Mouse (Mus musculus) large intestine, adult 2 months (tissue): ENCODE measurements around the gene Zfp423. TPM values are rescaled to one million over a fixed set of nuclear protein-coding genes. Genes with fewer than 3 reads are reported as not detected.

ENCODE experiments used
- DNase-seq: peaks from one replicate; pipeline ENCODE4 v3.0.0-alpha.2; 2012; ENCODE audit warnings: low read depth, low spot score
- WGBS: fragments of 180-500 bp; shearing (Covaris S2); methylation state at CpG from one replicate; pipeline ENCODE4 v1.1.7; 2018; 5-methylcytosine and 5-hydroxymethylcytosine counted together
- polyA plus RNA-seq: library from polyadenylated mRNA; depleted of rRNA; stranded (reverse); fragments of >200 nt; gene quantifications from 2 replicates; pipeline ENCODE4 v1.2.3, GENCODE M21; 2012

Zfp423 gene
- polyA plus RNA-seq, 1 experiment: 2.1 TPM

GRCm38 (mm10) chr8:87716726-87717248 lies 242.6 kb downstream of the Zfp423 start:
- WGBS: 39% methylated on average over 9 of the region's 9 CpGs
- DNase-seq: no peak

- peak; percentile 22 for DNase-seq
Observed at GRCm38 (mm10) chr8:87715731-87716682, 243.4 kb downstream of the Zfp423 start.

GRCm38 (mm10) chr8:87713946-87714345 lies 245.4 kb downstream of the Zfp423 start:
- WGBS: 63% methylated on average over 3 of the region's 3 CpGs

More at GRCm38 (mm10) chr8:87715731-87716682, 243.4 kb downstream of the Zfp423 start:
- 18% methylated on average over 24 of the region's 24 CpGs for WGBS

DNA sequence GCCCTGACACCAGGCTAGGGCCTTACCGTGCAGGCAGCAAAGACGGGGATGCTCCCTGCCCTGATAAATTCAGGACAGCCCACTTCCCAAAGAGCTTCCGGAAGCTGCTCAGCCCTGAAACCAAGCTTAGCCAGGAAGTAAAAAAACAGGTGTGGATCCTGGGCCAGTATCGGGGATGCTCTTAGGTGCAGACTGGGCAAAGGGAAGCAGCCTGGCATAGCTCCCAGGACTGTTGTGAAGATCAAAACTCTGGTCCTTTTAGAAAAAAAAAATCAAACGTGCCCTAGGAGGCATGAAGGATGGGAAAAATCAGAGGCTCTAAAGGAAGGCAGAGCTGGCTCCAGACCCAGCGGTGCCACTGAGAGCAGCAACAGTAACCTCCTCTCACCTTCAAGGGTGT lies 247.4 kb downstream of the Zfp423 start:
- 77% methylated on average over 6 of the region's 6 CpGs for WGBS
- DNase-seq: no peak

More at GRCm38 (mm10) chr8:87713946-87714345, 245.4 kb downstream of the Zfp423 start:
- DNase-seq: no peak

GRCm38 (mm10) chr8:87708127-87708637 lies 251.2 kb downstream of the Zfp423 start:
- 17% methylated on average over 11 of the region's 11 CpGs for WGBS

DNA sequence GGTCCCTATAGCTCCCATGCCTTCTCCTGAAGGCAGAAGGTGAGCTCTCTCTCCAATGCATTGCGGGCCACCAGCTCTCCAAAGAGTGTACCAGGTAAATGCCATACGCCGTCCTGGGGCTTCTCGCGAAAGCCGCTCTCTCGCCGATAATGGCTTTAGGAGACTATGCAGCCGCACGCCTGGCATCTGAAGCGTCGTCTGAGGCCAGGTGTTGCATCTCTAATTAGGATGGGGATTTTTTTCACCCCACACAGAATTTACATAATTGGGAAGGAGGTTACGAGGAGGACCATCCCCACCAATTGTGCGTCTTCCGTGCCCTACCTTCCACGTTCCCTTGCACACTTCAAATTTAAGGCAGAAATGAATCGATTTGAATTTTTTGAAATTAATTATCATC lies 252.2 kb downstream of the Zfp423 start:
- 80% methylated on average over 17 of the region's 17 CpGs for WGBS
- DNase-seq: no peak

More at GRCm38 (mm10) chr8:87708127-87708637, 251.2 kb downstream of the Zfp423 start:
- no peak for DNase-seq

GRCm38 (mm10) chr8:87704756-87705155 lies 254.6 kb downstream of the Zfp423 start:
- WGBS: 93% methylated on average over 3 of the region's 3 CpGs
- no peak for DNase-seq

- DNase-seq: no peak
- WGBS: 39% methylated on average over 10 of the region's 10 CpGs
Observed at GRCm38 (mm10) chr8:87702790-87703311, 256.5 kb downstream of the Zfp423 start.

- no peak for DNase-seq
- 56% methylated on average over 8 of the region's 8 CpGs for WGBS
Observed at GRCm38 (mm10) chr8:87702051-87702521, 257.3 kb downstream of the Zfp423 start.

- no peak for DNase-seq
- 60% methylated on average over 4 of the region's 4 CpGs for WGBS
Observed at GRCm38 (mm10) chr8:87701583-87701982, 257.8 kb downstream of the Zfp423 start.

DNA sequence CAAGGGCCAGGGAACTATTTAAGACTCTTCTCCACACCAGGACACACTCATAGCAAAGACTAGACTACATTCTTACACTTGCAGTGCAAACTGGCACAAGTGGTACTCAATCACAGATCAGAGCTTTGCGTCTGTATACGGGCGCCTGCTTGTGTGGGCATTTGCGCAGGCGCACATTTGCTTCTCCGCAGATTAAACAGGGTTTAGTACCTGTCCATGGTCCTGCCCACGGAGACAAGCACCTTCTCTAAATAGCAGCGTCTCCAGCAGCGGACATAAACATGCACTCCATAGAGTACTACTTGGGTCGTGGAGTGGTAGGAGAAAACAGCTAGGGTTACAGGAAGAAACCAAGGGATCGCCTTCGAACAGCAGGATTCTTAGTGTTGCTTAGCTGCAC lies 259.1 kb downstream of the Zfp423 start:
- DNase-seq: no peak
- WGBS: 34% methylated on average over 12 of the region's 12 CpGs

- 71% methylated on average over 9 of the region's 9 CpGs for WGBS
- no peak for DNase-seq
Observed at GRCm38 (mm10) chr8:87697127-87697526, 262.3 kb downstream of the Zfp423 start.

DNA sequence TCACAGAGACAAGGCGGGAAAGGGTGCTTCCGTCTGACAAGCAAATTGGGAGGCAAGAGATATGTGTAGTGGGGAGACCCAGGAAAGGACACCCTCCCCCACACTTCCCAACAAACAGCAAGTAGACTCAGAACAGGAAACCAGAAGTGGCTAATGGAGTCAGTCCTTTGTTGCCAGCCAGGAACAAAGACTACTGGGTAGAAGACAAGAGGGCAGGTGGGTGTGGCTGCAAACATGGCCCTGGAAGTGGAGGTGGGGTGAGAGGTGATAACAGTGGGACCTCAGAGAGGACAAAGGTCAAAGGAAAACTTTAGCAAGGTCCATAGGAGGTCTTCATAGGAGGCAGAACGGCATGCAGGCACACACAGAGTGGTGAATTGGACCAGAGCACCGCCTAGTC lies 265.7 kb downstream of the Zfp423 start:
- DNase-seq: no peak
- WGBS: 73% methylated on average over 4 of the region's 4 CpGs

DNA sequence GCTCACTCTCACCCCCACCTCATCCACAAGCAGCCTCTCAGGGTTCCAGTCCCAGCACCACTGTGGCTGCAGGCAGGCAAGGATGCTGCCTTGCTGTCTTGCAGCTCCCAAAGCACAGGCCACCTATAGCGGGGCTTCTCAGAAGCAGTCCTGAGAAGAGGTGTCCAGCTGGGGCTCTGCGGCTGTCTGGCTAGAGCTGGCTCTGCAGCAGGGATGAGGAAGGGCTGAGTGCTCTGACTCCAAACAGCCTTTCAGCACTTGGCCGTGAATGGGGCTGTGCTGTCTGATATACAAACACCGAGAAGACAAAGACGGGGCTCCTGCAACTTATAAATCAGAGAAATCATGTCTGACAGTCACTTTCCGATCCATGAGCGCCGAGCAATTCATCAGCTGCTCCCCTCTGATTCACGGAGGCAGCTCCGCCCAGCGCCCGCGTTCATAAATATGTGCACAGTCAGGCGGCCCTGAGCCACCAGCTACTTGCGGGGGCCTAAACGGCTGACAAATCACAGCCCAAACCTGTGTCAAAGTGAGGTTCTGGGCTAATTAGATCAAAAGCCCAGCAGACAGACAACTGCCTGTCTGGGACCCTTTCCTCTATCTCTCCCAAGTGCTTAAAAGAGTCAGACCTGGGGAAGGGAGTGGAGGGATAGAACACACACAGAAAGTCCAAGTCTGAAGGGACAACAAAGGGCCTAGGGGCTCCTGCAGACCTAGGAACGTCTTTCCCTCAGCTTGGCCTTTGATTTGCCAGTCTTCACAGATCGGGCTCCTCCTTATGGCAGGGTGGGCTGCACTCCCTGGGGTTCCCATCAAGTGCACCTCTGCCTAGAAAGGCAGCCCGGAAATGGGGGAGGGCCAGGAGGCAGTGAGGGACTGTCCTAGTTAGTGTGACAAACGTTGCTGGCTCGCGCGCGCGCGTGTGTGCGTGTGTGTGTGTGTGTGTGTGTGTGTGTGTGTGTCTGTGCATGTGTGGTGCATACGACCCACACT lies 269.0 kb downstream of the Zfp423 start:
- DNase-seq: no peak
- 24% methylated on average over 28 of the region's 28 CpGs for WGBS

DNA sequence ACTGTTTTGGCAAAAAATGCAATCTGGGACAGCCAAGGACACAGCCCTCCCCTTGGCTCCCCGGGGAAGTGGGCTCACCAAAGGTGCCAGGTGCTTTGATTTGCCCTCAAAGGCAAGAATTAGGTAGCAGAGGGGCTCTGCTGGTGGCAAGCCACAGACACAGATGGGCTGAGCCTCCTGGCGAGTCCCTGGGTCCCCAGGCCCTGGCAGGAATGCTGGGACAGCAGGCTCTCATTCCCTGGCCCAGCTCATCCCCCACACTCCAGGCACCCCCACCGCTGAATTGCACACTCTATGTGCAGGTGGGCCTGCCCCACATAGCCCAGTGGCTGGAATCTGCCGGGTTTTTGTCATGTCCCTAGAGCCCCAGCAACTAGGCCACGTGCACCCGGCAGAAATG lies 270.2 kb downstream of the Zfp423 start:
- WGBS: 71% methylated on average over 6 of the region's 6 CpGs
- DNase-seq: no peak

- DNase-seq: no peak
- WGBS: 66% methylated on average over 4 of the region's 4 CpGs
Observed at GRCm38 (mm10) chr8:87688348-87688747, 271.0 kb downstream of the Zfp423 start.

GRCm38 (mm10) chr8:87686986-87687698 lies 272.3 kb downstream of the Zfp423 start:
- DNase-seq: no peak
- WGBS: 71% methylated on average over 10 of the region's 10 CpGs

GRCm38 (mm10) chr8:87686026-87686425 lies 273.4 kb downstream of the Zfp423 start:
- DNase-seq: no peak
- 77% methylated on average over 3 of the region's 3 CpGs for WGBS

GRCm38 (mm10) chr8:87685392-87685791 lies 274.0 kb downstream of the Zfp423 start:
- 68% methylated on average over 8 of the region's 8 CpGs for WGBS

More at GRCm38 (mm10) chr8:87685392-87685791, 274.0 kb downstream of the Zfp423 start:
- DNase-seq: no peak
